Mouse (Mus musculus): ENCODE results near the gene Tmem62.

DNA sequence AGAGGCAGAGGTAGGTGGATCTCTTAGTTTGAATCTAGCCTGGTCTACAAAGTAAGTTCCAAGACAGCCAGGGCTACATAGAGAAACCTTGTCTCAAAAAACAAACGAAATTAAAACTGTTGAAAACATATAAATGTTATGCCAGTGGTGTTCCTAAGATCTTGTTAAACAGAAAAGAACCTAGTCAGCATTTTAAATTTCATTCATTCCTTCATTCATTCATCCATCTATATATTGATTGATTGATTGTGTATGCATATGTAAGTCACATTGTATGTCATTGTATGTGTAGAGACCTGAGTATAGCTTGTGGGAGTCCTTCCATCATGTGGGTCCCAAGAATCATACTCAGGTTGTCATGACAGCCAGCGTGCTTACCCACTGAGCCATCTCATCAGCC lies 38.7 kb downstream of the Tmem62 start:
- TF ChIP-seq POLR2A (IDR thresholded peaks at IDR 0.05; ENCODE audit: insufficient read depth, low read depth, low read length) (no peak), CTCF (IDR thresholded peaks at IDR 0.05; ENCODE audit: insufficient read depth, low read depth, low read length) (no peak)

All from olfactory bulb, adult 2 months (tissue).